Mouse (Mus musculus) liver, postnatal 0 days (tissue): Measurements from ENCODE around the gene Nfkb2. TPM values are rescaled to one million over a fixed set of nuclear protein-coding genes. Genes with fewer than 3 reads are reported as not detected.

Experiments
- ATAC-seq: fragments of 200-750 bp; cut with Nextera tagmentation; 2 replicates; pipeline ENCODE4 v1.8.0; 2017; ENCODE audit warnings: mild to moderate bottlenecking, moderate library complexity
- DNase-seq: peaks from one replicate; pipeline ENCODE4 v3.0.0-alpha.2; 2016
- H3K27ac ChIP-seq: fragments of 300-500 bp; sonication (generic); 2 replicates; pipeline ENCODE4 v1.5.1; 2014; ENCODE audit warnings: antibody characterized with exemption, moderate library complexity, mild to moderate bottlenecking, low read depth
- H3K27me3 ChIP-seq: fragments of 300-500 bp; sonication (generic); 2 replicates; pipeline ENCODE4 v1.6.1; 2014; ENCODE audit warnings: low read length, control low read depth, mixed read lengths; ENCODE audit not compliant: insufficient read depth
- H3K36me3 ChIP-seq: fragments of 300-500 bp; sonication (generic); replicated peaks from 2 replicates; pipeline ENCODE4 v1.6.1; 2014; ENCODE audit warnings: mild to moderate bottlenecking, control low read depth, low read length, moderate library complexity, mixed read lengths; ENCODE audit not compliant: insufficient read depth
- H3K4me1 ChIP-seq: fragments of 300-500 bp; sonication (generic); 2 replicates; pipeline ENCODE4 v1.6.1; 2014; ENCODE audit warnings: antibody characterized with exemption, mild to moderate bottlenecking, control low read depth; ENCODE audit not compliant: insufficient read depth
- H3K4me2 ChIP-seq: fragments of 300-500 bp; sonication (generic); 2 replicates; pipeline ENCODE4 v1.6.1; 2014; ENCODE audit warnings: low read depth, mild to moderate bottlenecking, low read length, moderate library complexity, mixed read lengths
- H3K4me3 ChIP-seq: fragments of 300-500 bp; sonication (generic); 2 replicates; pipeline ENCODE4 v1.5.1; 2014; ENCODE audit warnings: low read depth, low read length
- H3K9ac ChIP-seq: fragments of 300-500 bp; sonication (generic); replicated peaks from 2 replicates; pipeline ENCODE4 v1.6.1; 2014; ENCODE audit warnings: mild to moderate bottlenecking, moderate library complexity
- H3K9me3 ChIP-seq: fragments of 300-500 bp; sonication (generic); 2 replicates; pipeline ENCODE4 v1.6.1; 2016; ENCODE audit warnings: mild to moderate bottlenecking, control low read depth, low read length, mixed read lengths
- CTCF ChIP-seq: sonication (generic); IDR thresholded peaks from 2 replicates; pipeline ENCODE4 v1.5.1; 2016; ENCODE audit warnings: antibody characterized with exemption, low read depth
- EP300 ChIP-seq: IDR thresholded peaks from 2 replicates; pipeline ENCODE4 v1.6.1; 2016; ENCODE audit warnings: antibody characterized with exemption, low read depth, mild to moderate bottlenecking
- WGBS: fragments of 180-500 bp; shearing (Covaris S2); extraction: QIAGEN DNeasy Blood & Tissue Kit; methylation state at CpG from one replicate; pipeline ENCODE4 v1.1.7; 2014; ENCODE audit not compliant: insufficient replicate concordance; 5-methylcytosine and 5-hydroxymethylcytosine counted together
- polyA plus RNA-seq: library from polyadenylated mRNA; unstranded; fragments of >200 nt; fragmentation: Nextera tagmentation; extraction: Ambion mirVana; gene quantifications from 2 replicates; pipeline ENCODE4 v1.2.1, GENCODE M21; 2015

Nfkb2 gene
- polyA plus RNA-seq, 1 experiment from 2014 or later, result 3.5 TPM

DNA sequence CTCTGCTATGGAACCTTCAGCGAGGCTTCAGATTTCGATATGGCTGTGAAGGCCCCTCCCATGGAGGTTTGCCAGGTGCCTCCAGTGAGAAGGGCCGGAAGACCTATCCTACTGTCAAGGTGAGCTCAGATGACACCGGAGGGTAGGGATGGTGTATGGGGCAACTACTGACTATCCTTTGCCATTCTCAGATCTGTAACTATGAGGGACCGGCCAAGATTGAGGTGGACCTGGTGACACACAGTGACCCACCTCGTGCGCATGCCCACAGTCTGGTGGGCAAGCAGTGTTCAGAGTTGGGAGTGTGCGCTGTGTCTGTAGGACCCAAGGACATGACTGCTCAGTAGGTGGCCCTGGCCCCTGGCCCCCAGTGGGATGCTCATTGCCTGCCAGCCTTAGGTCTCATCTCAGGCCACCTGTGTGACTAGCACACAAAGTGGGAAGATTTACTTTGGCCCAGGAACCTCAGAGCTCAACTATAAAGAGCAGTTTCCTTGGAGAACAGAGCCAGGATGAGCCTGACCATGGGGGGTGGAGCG, 2.7 kb downstream of the Nfkb2 start:
- no peak for ATAC-seq
- H3K4me2 ChIP-seq, result no peak overlapping the region
- no peak overlapping the region for H3K4me3 ChIP-seq
- no peak for TF ChIP-seq CTCF
- no peak for TF ChIP-seq EP300
- no peaks in the 10 kb centered on the region for H3K27me3 ChIP-seq
- H3K36me3 ChIP-seq, result peaks cover 20% of the 10 kb centered on the region
- H3K4me1 ChIP-seq, result peaks cover 22% of the 10 kb centered on the region
- no peak overlapping the region for H3K27ac ChIP-seq
- H3K9me3 ChIP-seq, result no peaks in the 10 kb centered on the region
- no peak for DNase-seq
- 94% methylated on average over 9 of the region's 9 CpGs for WGBS
- no peak overlapping the region for H3K9ac ChIP-seq

DNA sequence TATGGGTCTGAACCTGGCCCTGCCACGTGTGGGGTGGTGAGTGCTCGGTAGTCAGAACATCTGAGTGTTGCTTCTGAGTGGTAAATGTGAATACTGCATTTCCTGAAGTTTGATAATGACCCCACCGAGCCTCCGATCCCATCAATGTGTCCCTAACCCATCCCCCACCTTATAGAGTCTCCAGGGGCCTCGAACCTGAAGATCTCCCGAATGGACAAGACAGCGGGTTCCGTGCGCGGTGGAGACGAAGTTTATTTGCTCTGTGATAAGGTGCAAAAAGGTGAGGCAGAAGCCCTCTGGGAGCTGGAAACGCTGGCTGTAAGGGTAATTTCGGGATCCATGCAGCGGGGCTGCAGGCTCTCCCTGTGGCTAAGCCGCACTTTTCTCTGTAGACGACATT, 3.7 kb downstream of the Nfkb2 start:
- Histone ChIP-seq H3K27me3 (no peaks in the 10 kb centered on the region), H3K9ac (no peak overlapping the region), H3K4me2 (no peak overlapping the region), H3K36me3 (peaks cover 20% of the 10 kb centered on the region), H3K4me1 (peaks cover 22% of the 10 kb centered on the region), H3K4me3 (no peak overlapping the region), H3K27ac (no peak overlapping the region), H3K9me3 (no peaks in the 10 kb centered on the region)
- 89% methylated on average over 16 of the region's 16 CpGs for WGBS
- TF ChIP-seq CTCF, result no peak
- no peak for TF ChIP-seq EP300
- DNase-seq, result peak; percentile 11
- no peak for ATAC-seq

DNA sequence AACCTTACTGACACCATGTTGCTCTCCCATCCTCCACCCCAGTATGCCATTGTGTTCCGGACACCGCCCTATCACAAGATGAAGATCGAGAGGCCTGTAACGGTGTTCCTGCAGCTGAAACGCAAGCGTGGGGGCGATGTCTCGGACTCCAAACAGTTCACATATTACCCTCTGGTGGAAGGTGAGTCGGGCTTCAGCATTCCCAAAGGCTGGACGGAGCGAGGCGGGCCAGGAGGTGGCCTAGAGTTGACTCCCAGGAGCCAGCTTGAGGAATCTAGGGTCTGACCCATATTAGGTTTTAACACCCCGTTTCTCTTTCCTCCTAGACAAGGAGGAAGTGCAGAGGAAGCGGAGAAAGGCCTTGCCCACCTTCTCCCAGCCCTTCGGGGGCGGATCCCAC, 4.2 kb downstream of the Nfkb2 start:
- TF ChIP-seq CTCF, result no peak
- no peak for TF ChIP-seq EP300
- Histone ChIP-seq H3K9ac (no peak overlapping the region), H3K27ac (no peak overlapping the region), H3K4me3 (no peak overlapping the region), H3K4me1 (peaks cover 22% of the 10 kb centered on the region), H3K36me3 (peaks cover 20% of the 10 kb centered on the region), H3K4me2 (peak overlapping the region; percentile 84), H3K9me3 (no peaks in the 10 kb centered on the region), H3K27me3 (no peaks in the 10 kb centered on the region)
- 79% methylated on average over 16 of the region's 16 CpGs for WGBS
- ATAC-seq (no peak), DNase-seq (peak; percentile 16)

DNA sequence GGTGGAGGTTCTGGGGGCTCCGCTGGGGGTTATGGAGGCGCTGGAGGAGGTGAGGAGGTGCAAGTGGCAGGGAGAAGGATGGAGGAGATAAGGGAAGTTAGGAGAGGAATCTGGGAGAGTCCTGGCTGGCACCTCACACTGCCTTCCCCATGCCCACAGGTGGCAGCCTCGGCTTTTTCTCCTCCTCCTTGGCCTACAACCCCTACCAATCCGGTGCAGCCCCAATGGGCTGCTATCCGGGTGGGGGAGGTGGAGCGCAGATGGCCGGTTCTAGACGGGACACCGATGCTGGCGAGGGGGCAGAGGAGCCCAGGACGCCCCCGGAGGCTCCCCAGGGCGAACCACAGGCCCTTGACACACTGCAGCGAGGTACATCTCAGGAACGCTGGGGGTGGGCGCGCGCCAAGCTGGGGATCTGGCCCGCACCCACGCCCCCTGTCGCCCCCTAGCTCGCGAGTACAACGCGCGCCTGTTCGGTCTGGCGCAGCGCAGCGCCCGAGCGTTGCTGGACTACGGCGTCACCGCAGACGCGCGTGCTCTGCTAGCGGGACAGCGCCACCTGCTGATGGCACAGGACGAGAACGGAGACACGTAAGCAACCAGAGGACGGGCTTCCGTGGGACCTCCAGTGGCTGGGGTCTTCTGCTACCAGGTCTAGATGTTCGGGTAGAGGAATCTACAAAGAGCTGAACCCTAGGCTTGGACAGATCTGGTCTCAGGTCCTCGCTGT, 4.8 kb downstream of the Nfkb2 start:
- Histone ChIP-seq H3K4me1 (peaks cover 18% of the 10 kb centered on the region), H3K36me3 (peaks cover 20% of the 10 kb centered on the region), H3K27ac (no peak overlapping the region), H3K9me3 (no peaks in the 10 kb centered on the region), H3K9ac (peak overlapping the region; percentile 34; the same call in 1 of the 2 replicates), H3K27me3 (no peaks in the 10 kb centered on the region), H3K4me2 (peak overlapping the region; percentile 84), H3K4me3 (peak overlapping the region; percentile 36)
- no peak for ATAC-seq
- TF ChIP-seq CTCF (peak; percentile 99), EP300 (no peak)
- peak; percentile 90 for DNase-seq
- 5% methylated on average over 45 of the region's 47 CpGs for WGBS

DNA sequence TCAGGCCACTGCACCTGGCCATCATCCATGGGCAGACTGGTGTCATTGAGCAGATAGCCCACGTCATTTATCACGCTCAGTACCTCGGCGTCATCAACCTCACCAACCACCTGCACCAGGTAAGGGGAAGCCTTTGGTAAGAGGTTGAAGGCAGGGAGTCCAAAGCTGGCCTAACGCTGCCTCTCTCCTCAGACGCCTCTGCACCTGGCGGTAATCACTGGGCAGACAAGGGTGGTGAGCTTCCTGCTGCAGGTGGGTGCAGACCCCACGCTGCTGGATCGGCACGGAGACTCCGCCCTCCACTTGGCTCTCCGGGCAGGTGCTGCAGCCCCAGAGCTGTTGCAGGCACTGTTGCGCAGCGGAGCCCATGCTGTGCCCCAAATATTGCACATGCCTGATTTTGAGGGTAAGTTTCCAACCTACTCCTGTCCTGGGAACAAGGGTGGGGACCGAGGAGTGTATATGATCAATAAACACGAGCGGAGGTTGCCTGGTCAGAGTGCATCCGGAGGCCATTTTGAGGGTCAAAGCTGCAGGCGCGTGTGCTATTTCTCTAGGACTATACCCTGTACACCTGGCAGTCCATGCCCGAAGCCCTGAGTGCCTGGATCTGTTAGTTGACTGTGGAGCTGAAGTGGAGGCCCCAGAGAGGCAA, 5.7 kb downstream of the Nfkb2 start:
- ATAC-seq, result no peak
- DNase-seq, result peak; percentile 15
- Histone ChIP-seq H3K4me1 (peaks cover 25% of the 10 kb centered on the region), H3K4me2 (no peak overlapping the region), H3K9me3 (no peaks in the 10 kb centered on the region), H3K4me3 (no peak overlapping the region), H3K9ac (no peak overlapping the region), H3K27ac (no peak overlapping the region), H3K36me3 (peaks cover 20% of the 10 kb centered on the region), H3K27me3 (peaks cover 7% of the 10 kb centered on the region; the same call in 1 of the 2 replicates)
- WGBS, result 80% methylated on average over 21 of the region's 21 CpGs
- TF ChIP-seq EP300, result no peak
- TF ChIP-seq CTCF, result no peak

DNA sequence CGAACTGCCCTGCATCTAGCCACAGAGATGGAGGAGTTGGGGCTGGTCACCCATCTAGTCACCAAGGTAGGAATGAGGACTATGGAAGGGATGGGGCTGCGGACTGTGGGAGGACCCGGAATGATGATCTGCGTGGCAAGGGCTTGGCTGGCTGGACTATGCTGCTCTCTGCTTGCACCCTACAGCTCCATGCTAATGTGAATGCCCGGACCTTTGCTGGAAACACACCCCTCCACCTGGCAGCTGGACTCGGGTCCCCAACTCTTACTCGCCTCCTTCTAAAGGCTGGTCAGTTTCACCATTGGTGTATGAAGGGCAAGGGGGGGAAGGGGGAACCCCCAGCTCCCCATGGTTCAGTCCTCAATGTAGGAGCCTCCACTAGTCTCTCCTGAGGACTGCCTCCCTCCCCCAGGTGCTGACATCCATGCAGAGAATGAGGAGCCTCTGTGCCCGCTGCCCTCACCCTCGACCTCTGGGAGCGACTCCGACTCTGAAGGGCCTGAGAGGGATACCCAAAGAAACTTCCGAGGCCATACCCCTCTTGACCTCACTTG, 6.3 kb downstream of the Nfkb2 start:
- H3K9ac ChIP-seq, result no peak overlapping the region
- peaks cover 13% of the 10 kb centered on the region; the same call in 1 of the 2 replicates for H3K27me3 ChIP-seq
- peaks cover 20% of the 10 kb centered on the region for H3K36me3 ChIP-seq
- 88% methylated on average over 12 of the region's 12 CpGs for WGBS
- TF ChIP-seq CTCF (no peak), EP300 (no peak)
- H3K4me2 ChIP-seq, result no peak overlapping the region
- no peak overlapping the region for H3K27ac ChIP-seq
- peak; percentile 12 for DNase-seq
- H3K4me1 ChIP-seq, result peaks cover 32% of the 10 kb centered on the region
- no peak overlapping the region for H3K4me3 ChIP-seq
- H3K9me3 ChIP-seq, result no peaks in the 10 kb centered on the region
- ATAC-seq, result no peak
